Mouse (Mus musculus) cerebellum, adult 11 months (tissue): Measurements from ENCODE around the gene Olfr802.

ENCODE experiments used
- DNase-seq: peaks from one replicate; pipeline ENCODE4 v3.0.0; 2022

Olfr802 gene

DNA sequence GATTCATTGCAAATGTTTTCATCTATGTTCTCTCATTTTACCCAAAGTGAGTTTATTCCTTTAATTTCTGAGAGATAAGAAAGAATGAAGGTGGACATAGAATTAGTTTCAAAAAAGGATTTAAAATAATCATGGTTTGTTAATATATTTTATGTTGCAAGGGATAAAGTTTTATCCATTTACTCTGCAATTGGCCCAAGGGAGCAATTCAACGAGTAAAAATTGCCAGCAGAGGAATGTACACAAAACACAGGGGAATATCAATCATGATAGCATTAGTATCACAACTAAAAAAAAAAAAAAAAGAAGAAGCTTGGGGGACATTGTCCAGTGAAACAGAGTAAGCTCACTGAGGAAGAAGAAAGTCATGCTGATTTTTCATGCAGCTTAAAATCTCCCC is at the start of gene Olfr802:
TSS of gene Olfr802 (minus strand) at position 101 of the 400 bp plus-strand sequence.
- DNase-seq = no peak

DNA sequence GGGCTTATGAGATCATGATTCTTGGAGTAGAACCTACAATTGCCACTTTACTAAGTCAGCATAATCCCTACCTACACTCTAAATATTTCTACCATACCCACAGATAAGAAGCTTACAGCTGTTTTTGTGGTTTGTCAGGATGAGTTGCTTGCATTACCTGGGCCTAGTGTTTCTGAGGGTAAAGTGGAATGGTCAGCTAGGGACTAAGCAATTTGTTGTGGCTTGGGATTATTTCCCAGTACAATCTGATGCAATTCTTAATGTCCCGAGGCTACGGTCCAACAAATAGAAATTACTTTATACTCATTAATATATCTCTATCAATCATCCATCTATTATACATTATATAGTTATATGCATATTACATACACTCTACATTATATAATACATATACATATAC is 41.3 kb upstream of the Olfr802 start, which contains the start of gene Olfr805:
TSS of gene Olfr805 (minus strand) at position 101 of the 400 bp plus-strand sequence.
- no peak for DNase-seq

DNA sequence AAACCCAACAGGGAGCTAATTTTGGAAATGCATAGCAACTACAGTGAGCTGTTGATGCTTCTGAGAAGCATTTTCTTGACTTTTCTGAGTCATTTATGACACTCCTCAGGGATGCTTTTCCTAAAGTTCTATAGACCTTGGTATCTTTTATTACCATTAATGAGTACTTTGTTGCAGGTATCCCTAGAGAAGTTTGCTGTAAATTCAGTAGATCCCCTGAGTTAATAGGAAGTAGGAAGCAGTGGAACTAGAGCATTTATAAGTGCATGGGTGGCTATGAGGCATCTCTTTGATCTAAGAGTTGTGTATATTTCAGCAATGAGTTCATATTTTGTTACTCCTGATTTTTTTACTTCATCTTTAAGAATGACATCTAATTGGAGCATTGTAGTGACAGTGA is 14.9 kb upstream of the Olfr802 start, which contains the start of gene Olfr804:
TSS of gene Olfr804 (plus strand) at position 301 of the 400 bp plus-strand sequence.
- no peak for DNase-seq

- no peak for DNase-seq
These were observed 6.2 kb upstream of the Olfr802 start, which contains the start of gene Olfr803 for GRCm38 (mm10) chr10:129694186-129694585. Olfr803 (minus strand) TSS chr10:129694286.

DNA sequence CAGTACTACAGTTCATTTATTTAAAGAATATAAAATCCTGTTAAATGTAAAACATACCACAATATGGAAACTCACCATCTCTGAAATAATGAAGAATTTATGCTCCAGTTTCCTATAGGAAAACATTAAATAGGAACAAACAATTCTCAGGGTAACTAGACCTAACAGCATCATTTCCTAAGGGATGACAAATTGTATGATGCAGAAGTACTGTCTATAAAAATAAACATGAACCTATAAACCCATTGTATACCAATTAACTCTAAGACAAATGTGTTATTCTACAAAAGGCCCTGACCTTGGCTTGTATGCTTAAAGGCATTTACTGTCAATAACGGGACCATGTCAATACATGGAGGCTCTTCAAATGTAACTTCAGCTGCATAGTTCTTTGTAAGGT is 14.2 kb downstream of the Olfr802 start, which contains the start of gene Olfr801:
TSS of gene Olfr801 (minus strand) at position 101 of the 400 bp plus-strand sequence.
- no peak for DNase-seq

- DNase-seq = no peak
These were observed 30.6 kb downstream of the Olfr802 start, which contains the start of gene Olfr800 for GRCm38 (mm10) chr10:129657394-129657793. Olfr800 (plus strand) TSS chr10:129657694.

GRCm38 (mm10) chr10:129651763-129652162 is 36.2 kb downstream of the Olfr802 start:
- DNase-seq = no peak

- no peak for DNase-seq
These were observed 50.8 kb downstream of the Olfr802 start, which contains the start of gene Olfr799 for GRCm38 (mm10) chr10:129637184-129637583. Olfr799 (plus strand) TSS chr10:129637484.

DNA sequence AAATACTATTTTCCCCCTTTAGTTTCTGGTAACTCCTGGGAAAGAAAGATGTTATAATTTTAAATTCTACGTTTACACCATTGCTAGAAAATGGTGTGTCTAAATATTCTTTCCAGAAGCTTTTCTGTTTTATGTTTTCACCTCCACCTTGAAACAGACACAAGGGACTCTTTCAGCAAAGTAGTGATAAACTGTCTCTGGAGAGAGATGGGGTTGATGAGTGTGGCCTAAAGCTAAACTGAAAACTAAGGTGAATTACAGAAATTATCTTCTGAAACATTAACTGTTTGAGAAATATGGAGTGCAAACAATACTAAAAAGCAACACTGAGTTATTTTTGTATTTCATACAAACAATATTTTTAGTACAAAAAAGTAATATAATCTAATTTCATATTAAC is 60.1 kb downstream of the Olfr802 start, which contains the start of gene Olfr798:
TSS of gene Olfr798 (minus strand) at position 101 of the 400 bp plus-strand sequence.
- no peak for DNase-seq
